32 mouse cellular contexts compared by ENCODE assay signal in the genomic region with DNA sequence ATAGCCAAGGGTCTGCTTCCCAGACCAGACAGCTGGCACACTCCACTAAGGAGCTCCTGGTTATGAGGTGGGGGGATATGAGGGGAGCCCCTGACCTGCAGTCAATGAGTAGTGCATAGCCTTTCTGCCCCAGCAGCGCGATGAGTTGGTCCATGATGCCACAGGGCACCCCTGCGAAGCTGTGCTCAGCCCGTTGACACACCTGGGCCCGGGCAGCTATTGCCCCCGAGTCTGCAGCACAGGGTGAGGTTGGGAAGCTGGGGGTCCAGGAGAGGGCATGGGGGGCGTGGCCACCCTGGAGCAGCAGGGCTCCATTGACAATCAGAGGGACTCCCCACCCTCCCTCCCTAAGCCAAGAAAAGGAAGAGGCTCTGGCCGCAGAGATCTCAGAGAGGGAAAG. TPM values are rescaled to one million over a fixed set of nuclear protein-coding genes. Genes with fewer than 3 reads are reported as not detected.
DNase-seq lines count a peak whose midpoint lies in the region; ATAC-seq and TF ChIP-seq lines count a peak whose summit lies in the region.
"Had no signal": no experiment of that assay in that cellular context is flagged by ENCODE, and none has a peak within 500 bp of the region (broad histone marks: within the 10 kb centered on the region; RNA-seq: fewer than 3 reads in every experiment).

No protein-coding gene starts in this region.

- no peaks in the 10 kb centered on the region for H3K9me3 ChIP-seq in hindbrain, postnatal 0 days (ENCODE audit: low read length)
- no peaks in the 10 kb centered on the region for H3K9me3 ChIP-seq in hindbrain, embryonic 12.5 days (replicated peaks)
- H3K9me3 ChIP-seq in embryonic facial prominence, embryonic 10.5 days: no peaks in the 10 kb centered on the region
- no peaks in the 10 kb centered on the region for H3K9me3 ChIP-seq in intestine, embryonic 15.5 days
- H3K9me3 ChIP-seq: embryonic facial prominence, embryonic 15.5 days; forebrain, embryonic 13.5 days; limb, embryonic 10.5 days; limb, embryonic 15.5 days; midbrain, embryonic 10.5 days; neural tube, embryonic 12.5 days had no signal

- no peaks in the 10 kb centered on the region for H3K36me3 ChIP-seq in hindbrain, postnatal 0 days (ENCODE audit: insufficient read depth, low read length)
- H3K36me3 ChIP-seq in hindbrain, embryonic 12.5 days: 0 out of 2 replicates have a peak, but pooled peaks cover 6% of the 10 kb centered on the region
- peaks cover 52% of the 10 kb centered on the region for H3K36me3 ChIP-seq in embryonic facial prominence, embryonic 10.5 days (replicated peaks)
- peaks cover 19% of the 10 kb centered on the region for H3K36me3 ChIP-seq in intestine, embryonic 15.5 days

- peak; percentile 50 for DNase-seq in cerebellum, adult 8-10 months
- no peak for DNase-seq in cerebellum, postnatal 4 days (ENCODE audit: low spot score in 2 of 2)
- DNase-seq in hindbrain, postnatal 0 days (ENCODE audit: low spot score): no peak
- DNase-seq in cerebellum, adult 9-11 months: peak; percentile 75
- no peak for DNase-seq in embryonic facial prominence, embryonic 10.5 days (ENCODE audit: low spot score)
- DNase-seq: adrenal gland, postnatal 14 days; gastrocnemius, postnatal 14 days; heart, postnatal 14 days; kidney, adult 9 months; kidney, postnatal 10 days; layer of hippocampus, postnatal 36 days; lung, adult 2 months; lung, postnatal 10 days; right cerebral cortex, adult 18-20 months; spleen, adult 18-20 months; thymus, postnatal 36 days had no signal

- no peak overlapping the region for H3K4me2 ChIP-seq in hindbrain, postnatal 0 days (ENCODE audit: low read depth, low read length)
- no peak overlapping the region for H3K4me2 ChIP-seq in hindbrain, embryonic 12.5 days (replicated peaks)
- H3K4me2 ChIP-seq in intestine, embryonic 15.5 days (replicated peaks): no peak overlapping the region
- H3K4me2 ChIP-seq: embryonic facial prominence, embryonic 15.5 days; forebrain, embryonic 13.5 days; limb, embryonic 15.5 days; neural tube, embryonic 12.5 days had no signal

- peak overlapping the region; percentile 70; the same call in 1 of the 2 replicates for H3K27ac ChIP-seq in hindbrain, postnatal 0 days
- no peak overlapping the region for H3K27ac ChIP-seq in hindbrain, embryonic 12.5 days
- H3K27ac ChIP-seq in embryonic facial prominence, embryonic 10.5 days (replicated peaks): no peak overlapping the region
- H3K27ac ChIP-seq in intestine, embryonic 15.5 days: no peak overlapping the region
- H3K27ac ChIP-seq: embryonic facial prominence, embryonic 15.5 days; forebrain, embryonic 13.5 days; liver, embryonic 14.5 days; macrophage; midbrain, embryonic 10.5 days; neural tube, embryonic 12.5 days; stomach, postnatal 0 days had no signal

- peaks cover 10% of the 10 kb centered on the region for H3K4me1 ChIP-seq in hindbrain, postnatal 0 days (ENCODE audit: insufficient read depth, low read length)
- H3K4me1 ChIP-seq in hindbrain, embryonic 12.5 days: peaks cover 29% of the 10 kb centered on the region
- peaks cover 55% of the 10 kb centered on the region for H3K4me1 ChIP-seq in embryonic facial prominence, embryonic 10.5 days
- H3K4me1 ChIP-seq in intestine, embryonic 15.5 days (replicated peaks): peaks cover 26% of the 10 kb centered on the region

- no peaks in the 10 kb centered on the region for H3K27me3 ChIP-seq in hindbrain, postnatal 0 days (ENCODE audit: insufficient read depth, low read length)
- peaks cover 10% of the 10 kb centered on the region for H3K27me3 ChIP-seq in hindbrain, embryonic 12.5 days
- no peaks in the 10 kb centered on the region for H3K27me3 ChIP-seq in embryonic facial prominence, embryonic 10.5 days (replicated peaks; ENCODE audit: low read depth, poor library complexity, severe bottlenecking)
- no peaks in the 10 kb centered on the region for H3K27me3 ChIP-seq in intestine, embryonic 15.5 days (replicated peaks)
- H3K27me3 ChIP-seq: embryonic facial prominence, embryonic 15.5 days; forebrain, embryonic 13.5 days; limb, embryonic 15.5 days had no signal

- H3K9ac ChIP-seq in hindbrain, postnatal 0 days (replicated peaks; ENCODE audit: low read length): no peak overlapping the region
- H3K9ac ChIP-seq in hindbrain, embryonic 12.5 days: no peak overlapping the region
- H3K9ac ChIP-seq in intestine, embryonic 15.5 days: no peak overlapping the region
- H3K9ac ChIP-seq: embryonic facial prominence, embryonic 15.5 days; forebrain, embryonic 13.5 days; liver, embryonic 14.5 days; neural tube, embryonic 12.5 days had no signal

- WGBS in hindbrain, postnatal 0 days: 72% methylated on average over 8 of the region's 8 CpGs
- WGBS in hindbrain, embryonic 12.5 days: 96% methylated on average over 8 of the region's 8 CpGs
- 91% methylated on average over 8 of the region's 8 CpGs for WGBS in embryonic facial prominence, embryonic 10.5 days
- WGBS in intestine, embryonic 15.5 days: 93% methylated on average over 8 of the region's 8 CpGs

- no peak overlapping the region for H3K4me3 ChIP-seq in hindbrain, postnatal 0 days (ENCODE audit: low read length)
- no peak overlapping the region for H3K4me3 ChIP-seq in hindbrain, embryonic 12.5 days
- peak overlapping the region; percentile 6; the same call in 1 of the 2 replicates for H3K4me3 ChIP-seq in embryonic facial prominence, embryonic 10.5 days
- no peak overlapping the region for H3K4me3 ChIP-seq in intestine, embryonic 15.5 days (replicated peaks)
- H3K4me3 ChIP-seq: embryonic facial prominence, embryonic 15.5 days; forebrain, embryonic 13.5 days; limb, embryonic 10.5 days; limb, embryonic 15.5 days; myocyte; neural tube, embryonic 12.5 days had no signal

- no peak for ATAC-seq in hindbrain, postnatal 0 days
- no peak for ATAC-seq in hindbrain, embryonic 12.5 days (ENCODE audit: low FRiP score)
- no peak for ATAC-seq in intestine, embryonic 15.5 days
- ATAC-seq: CD4-positive, CD25-positive, alpha-beta regulatory T cell, adult 4 months; forebrain, embryonic 13.5 days; intestine, postnatal 0 days; midbrain, embryonic 16.5 days had no signal

- TF ChIP-seq CTCF in hindbrain, postnatal 0 days (IDR thresholded peaks at IDR 0.05; ENCODE audit: low read depth): no peak

RNA-seq across cellular contexts. Expression of a gene that starts 2.4 kb away (rescaled TPM):
- 51.5 and 52.3 TPM in 2 replicates for total RNA-seq in hindbrain, postnatal 0 days (2014; rRNA removed)
- polyA plus RNA-seq in hindbrain, postnatal 0 days (2015; fragmentation: Nextera tagmentation; extraction: Ambion mirVana): 60.3 and 61.7 TPM in 2 replicates
- polyA plus RNA-seq in hindbrain, embryonic 12.5 days (2016; fragmentation: Nextera tagmentation; extraction: Ambion mirVana): 109 and 115 TPM in 2 replicates
- 212 and 216 TPM in 2 replicates for polyA plus RNA-seq in embryonic facial prominence, embryonic 10.5 days (2016; fragmentation: Nextera tagmentation; extraction: Ambion mirVana)
- polyA plus RNA-seq in intestine, embryonic 15.5 days (2015; fragmentation: Nextera tagmentation; extraction: Ambion mirVana): 274 and 302 TPM in 2 replicates

RNA-seq across cellular contexts. Expression of a gene that starts 17.6 kb away (rescaled TPM):
- 603 and 627 TPM in 2 replicates for total RNA-seq in hindbrain, postnatal 0 days (2014; rRNA removed)
- 2,179 and 2,253 TPM in 2 replicates for polyA plus RNA-seq in hindbrain, postnatal 0 days (2015; fragmentation: Nextera tagmentation; extraction: Ambion mirVana)
- 2,216 and 2,474 TPM in 2 replicates for polyA plus RNA-seq in hindbrain, embryonic 12.5 days (2016; fragmentation: Nextera tagmentation; extraction: Ambion mirVana)
- 1,824 and 1,981 TPM in 2 replicates for polyA plus RNA-seq in embryonic facial prominence, embryonic 10.5 days (2016; fragmentation: Nextera tagmentation; extraction: Ambion mirVana)
- 1,398 and 1,618 TPM in 2 replicates for polyA plus RNA-seq in intestine, embryonic 15.5 days (2015; fragmentation: Nextera tagmentation; extraction: Ambion mirVana)

RNA-seq across cellular contexts. Expression of a gene that starts 20.0 kb away (rescaled TPM):
- total RNA-seq in hindbrain, postnatal 0 days (2014; rRNA removed): 47.1 and 50.2 TPM in 2 replicates
- 22.8 and 24.5 TPM in 2 replicates for polyA plus RNA-seq in hindbrain, postnatal 0 days (2015; fragmentation: Nextera tagmentation; extraction: Ambion mirVana)
- 48.8 and 49.1 TPM in 2 replicates for polyA plus RNA-seq in hindbrain, embryonic 12.5 days (2016; fragmentation: Nextera tagmentation; extraction: Ambion mirVana)
- 49.4 and 50.9 TPM in 2 replicates for polyA plus RNA-seq in embryonic facial prominence, embryonic 10.5 days (2016; fragmentation: Nextera tagmentation; extraction: Ambion mirVana)
- 25.7 and 27.4 TPM in 2 replicates for polyA plus RNA-seq in intestine, embryonic 15.5 days (2015; fragmentation: Nextera tagmentation; extraction: Ambion mirVana)

RNA-seq across cellular contexts. Expression of a gene that starts 35.6 kb away (rescaled TPM):
- 1.7 and 3.1 TPM in 2 replicates for total RNA-seq in hindbrain, postnatal 0 days (2014; rRNA removed)
- polyA plus RNA-seq in hindbrain, postnatal 0 days (2015; fragmentation: Nextera tagmentation; extraction: Ambion mirVana): 2.2 and 2.8 TPM in 2 replicates
- polyA plus RNA-seq in hindbrain, embryonic 12.5 days (2016; fragmentation: Nextera tagmentation; extraction: Ambion mirVana): 1.7 and 2.1 TPM in 2 replicates
- 1.1 and 1.5 TPM in 2 replicates for polyA plus RNA-seq in embryonic facial prominence, embryonic 10.5 days (2016; fragmentation: Nextera tagmentation; extraction: Ambion mirVana)
- polyA plus RNA-seq in intestine, embryonic 15.5 days (2015; fragmentation: Nextera tagmentation; extraction: Ambion mirVana): 7.9 and 10.0 TPM in 2 replicates
- total RNA-seq: granulocyte monocyte progenitor cell, adult 5-6 weeks had no signal
- polyA plus RNA-seq: CD4-positive, CD25-positive, alpha-beta regulatory T cell, adult 4 months; macrophage had no signal

Comparison
In these comparisons a context has a peak if more than half of its experiments do, and no peak if none do; other contexts are left out.
1. DNase-seq: peak in cerebellum, adult 8-10 months (single experiment) and cerebellum, adult 9-11 months (single experiment); none in cerebellum, postnatal 4 days (0 of 2), hindbrain, postnatal 0 days (single experiment) and embryonic facial prominence, embryonic 10.5 days (single experiment).